Mouse (Mus musculus): ENCODE measurements around the gene Pak2. TPM values are rescaled to one million over a fixed set of nuclear protein-coding genes. Genes with fewer than 3 reads are reported as not detected.
"Not testable (repeated sequence)": the region's sequence is repeated elsewhere in the genome, so short reads cannot be mapped to it uniquely, and the experiment has no call there.

Pak2 gene
- polyA plus RNA-seq, 2 experiments, result 6.7 to 9.1 TPM

GRCm38 (mm10) chr16:32076406-32076805 lies 2.7 kb downstream of the Pak2 start:
- Histone ChIP-seq H3K4me3 (ENCODE audit: insufficient read depth in 1 of 2, low read depth in 2 of 2, low read length in 2 of 2) (no peak overlapping the region), H3K36me3 (replicated peaks; ENCODE audit: control insufficient read depth, insufficient read depth, low read depth) (no peaks in the 10 kb centered on the region), H3K27ac (no peak overlapping the region), H3K27me3 (ENCODE audit: control insufficient read depth, insufficient read depth, low read length) (no peaks in the 10 kb centered on the region), H3K4me2 (ENCODE audit: low read depth) (peak overlapping the region; percentile 11; the same call in 1 of the 2 replicates), H3K4me1 (replicated peaks; ENCODE audit: control insufficient read depth in 2 of 2, insufficient read depth in 2 of 2, low read length in 1 of 2) (peaks cover 11% of the 10 kb centered on the region in 2 experiments), H3K9ac (replicated peaks) (no peak overlapping the region), H3K9me3 (ENCODE audit: control insufficient read depth, low read length) (no peaks in the 10 kb centered on the region)
- no peak for TF ChIP-seq EP300 (IDR thresholded peaks at IDR 0.05; ENCODE audit: low read depth)
- TF ChIP-seq CTCF (IDR thresholded peaks at IDR 0.05; ENCODE audit: low read depth), result no peak
- 71% methylated on average over 3 of the region's 3 CpGs for WGBS (ENCODE audit: insufficient replicate concordance)
- ATAC-seq (ENCODE audit: insufficient read depth) (no peak), DNase-seq (ENCODE audit: low read depth in 3 of 3, low spot score in 3 of 3) (no peak)

GRCm38 (mm10) chr16:32075762-32076161 lies 3.4 kb downstream of the Pak2 start:
- no peak for ATAC-seq (ENCODE audit: insufficient read depth)
- Histone ChIP-seq H3K27ac (no peak overlapping the region), H3K4me1 (replicated peaks; ENCODE audit: control insufficient read depth in 2 of 2, insufficient read depth in 2 of 2, low read length in 1 of 2) (peaks cover 11% of the 10 kb centered on the region in 2 experiments), H3K4me3 (ENCODE audit: insufficient read depth in 1 of 2, low read depth in 2 of 2, low read length in 2 of 2) (no peak overlapping the region), H3K36me3 (replicated peaks; ENCODE audit: control insufficient read depth, insufficient read depth, low read depth) (no peaks in the 10 kb centered on the region), H3K27me3 (ENCODE audit: control insufficient read depth, insufficient read depth, low read length) (no peaks in the 10 kb centered on the region), H3K9ac (replicated peaks) (no peak overlapping the region), H3K9me3 (ENCODE audit: control insufficient read depth, low read length) (no peaks in the 10 kb centered on the region), H3K4me2 (ENCODE audit: low read depth) (no peak overlapping the region)
- TF ChIP-seq EP300 (IDR thresholded peaks at IDR 0.05; ENCODE audit: low read depth), result no peak
- WGBS (ENCODE audit: insufficient replicate concordance), result 25% methylated on average over 1 of the region's 1 CpGs
- no peak for DNase-seq (ENCODE audit: low read depth in 3 of 3, low spot score in 3 of 3)

- DNase-seq (ENCODE audit: low read depth in 3 of 3, low spot score in 3 of 3); H3K27ac ChIP-seq; H3K4me2 ChIP-seq (ENCODE audit: low read depth); H3K36me3 ChIP-seq (replicated peaks; ENCODE audit: control insufficient read depth, insufficient read depth, low read depth); H3K27me3 ChIP-seq (ENCODE audit: control insufficient read depth, insufficient read depth, low read length); H3K9ac ChIP-seq (replicated peaks); ATAC-seq (ENCODE audit: insufficient read depth); H3K9me3 ChIP-seq (ENCODE audit: control insufficient read depth, low read length); H3K4me3 ChIP-seq (ENCODE audit: insufficient read depth in 1 of 2, low read depth in 2 of 2, low read length in 2 of 2): not testable (repeated sequence)
- H3K4me1 ChIP-seq (replicated peaks; ENCODE audit: control insufficient read depth in 2 of 2, insufficient read depth in 2 of 2, low read length in 1 of 2), result peaks cover 0 to 12% of the 10 kb centered on the region in 2 experiments; a peak in 2 of 4 replicates
- WGBS (ENCODE audit: insufficient replicate concordance), result 34% methylated on average over 4 of the region's 4 CpGs
Observed at GRCm38 (mm10) chr16:32070070-32070469, 9.1 kb downstream of the Pak2 start.

- 68% methylated on average over 12 of the region's 12 CpGs for WGBS (ENCODE audit: insufficient replicate concordance)
- Histone ChIP-seq H3K4me3 (ENCODE audit: insufficient read depth in 1 of 2, low read depth in 2 of 2, low read length in 2 of 2) (no peak overlapping the region), H3K9ac (replicated peaks) (no peak overlapping the region), H3K36me3 (replicated peaks; ENCODE audit: control insufficient read depth, insufficient read depth, low read depth) (no peaks in the 10 kb centered on the region), H3K4me1 (replicated peaks; ENCODE audit: control insufficient read depth in 2 of 2, insufficient read depth in 2 of 2, low read length in 1 of 2) (peaks cover 0 to 14% of the 10 kb centered on the region in 2 experiments; a peak in 2 of 4 replicates), H3K4me2 (ENCODE audit: low read depth) (no peak overlapping the region), H3K27ac (no peak overlapping the region), H3K9me3 (ENCODE audit: control insufficient read depth, low read length) (no peaks in the 10 kb centered on the region), H3K27me3 (ENCODE audit: control insufficient read depth, insufficient read depth, low read length) (no peaks in the 10 kb centered on the region)
- DNase-seq (ENCODE audit: low read depth in 3 of 3, low spot score in 3 of 3) (no peak), ATAC-seq (ENCODE audit: insufficient read depth) (no peak)
- TF ChIP-seq EP300 (IDR thresholded peaks at IDR 0.05; ENCODE audit: low read depth) (no peak), CTCF (IDR thresholded peaks at IDR 0.05; ENCODE audit: low read depth) (no peak)
Observed at GRCm38 (mm10) chr16:32068389-32069300, 10.5 kb downstream of the Pak2 start.

GRCm38 (mm10) chr16:32066899-32067298 lies 12.2 kb downstream of the Pak2 start:
- Histone ChIP-seq H3K4me3 (ENCODE audit: insufficient read depth in 1 of 2, low read depth in 2 of 2, low read length in 2 of 2) (no peak overlapping the region), H3K4me1 (replicated peaks; ENCODE audit: control insufficient read depth in 2 of 2, insufficient read depth in 2 of 2, low read length in 1 of 2) (peaks cover 5 to 24% of the 10 kb centered on the region in 2 experiments), H3K36me3 (replicated peaks; ENCODE audit: control insufficient read depth, insufficient read depth, low read depth) (no peaks in the 10 kb centered on the region), H3K4me2 (ENCODE audit: low read depth) (no peak overlapping the region), H3K9me3 (ENCODE audit: control insufficient read depth, low read length) (no peaks in the 10 kb centered on the region), H3K27ac (no peak overlapping the region), H3K9ac (replicated peaks) (no peak overlapping the region), H3K27me3 (ENCODE audit: control insufficient read depth, insufficient read depth, low read length) (no peaks in the 10 kb centered on the region)
- DNase-seq (ENCODE audit: low read depth in 3 of 3, low spot score in 3 of 3), result no peak
- TF ChIP-seq EP300 (IDR thresholded peaks at IDR 0.05; ENCODE audit: low read depth) (no peak), CTCF (IDR thresholded peaks at IDR 0.05; ENCODE audit: low read depth) (no peak)
- 94% methylated on average over 1 of the region's 1 CpGs for WGBS (ENCODE audit: insufficient replicate concordance)
- ATAC-seq (ENCODE audit: insufficient read depth), result no peak
